Mouse (Mus musculus): ENCODE results near the gene Kcna6. TPM values are rescaled to one million over a fixed set of nuclear protein-coding genes. Genes with fewer than 3 reads are reported as not detected.

Gene Kcna6
- polyA plus RNA-seq (2016; fragmentation: Nextera tagmentation; extraction: Ambion mirVana), result 5.9 and 6.3 TPM in 2 replicates

DNA sequence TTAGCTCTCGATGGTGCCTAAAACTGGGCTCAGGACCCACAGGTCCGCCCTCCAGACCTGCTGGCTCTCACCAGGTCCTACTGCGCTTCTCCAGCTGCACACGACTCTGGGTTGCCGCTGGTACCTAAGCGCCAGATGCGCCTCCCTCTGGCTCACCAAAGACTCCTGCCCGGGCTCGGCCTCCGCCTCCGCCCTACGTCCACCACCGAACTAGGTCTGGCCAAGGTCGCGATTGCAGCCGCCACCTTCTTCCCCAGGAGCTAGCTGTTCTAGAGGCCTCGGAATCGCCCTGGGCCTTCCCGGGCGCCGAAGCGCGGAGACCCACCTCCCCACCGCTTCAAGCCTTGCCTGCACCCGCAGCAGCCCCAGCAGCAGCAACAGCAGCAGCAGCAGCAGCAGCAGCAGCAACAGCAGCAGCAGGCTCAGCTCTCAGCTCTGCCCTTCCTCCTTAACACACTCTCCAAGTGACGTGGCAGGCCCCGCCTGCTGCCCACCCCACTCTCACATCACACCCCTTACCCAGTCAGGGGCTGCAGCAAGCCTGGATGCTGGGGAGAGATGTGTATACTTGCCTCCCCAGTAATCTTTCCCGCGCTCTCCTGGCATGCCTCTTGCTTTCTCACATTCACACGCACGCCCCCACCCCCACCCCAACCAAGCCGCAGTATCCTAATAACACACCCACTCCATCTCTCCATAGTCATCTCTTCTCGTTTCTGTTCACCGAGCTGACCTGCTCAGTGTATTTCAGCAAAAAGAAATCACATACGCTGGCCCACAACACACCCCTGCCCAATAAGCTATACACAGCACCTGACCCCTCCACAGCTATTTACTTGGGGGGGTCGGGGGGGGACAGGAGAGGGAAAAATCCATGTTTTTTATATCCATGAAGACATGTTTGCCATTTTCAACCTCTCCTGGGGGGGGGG lies at the start of gene Kcna6:
Gene Kcna6, minus strand, starts transcription at position 464 of the 932 bp plus-strand sequence.
- Histone ChIP-seq H3K9ac (peak within 1 kb of the TSS; percentile 63), H3K27ac (peak within 1 kb of the TSS; percentile 50; the same call in 1 of the 2 replicates), H3K36me3 (replicated peaks) (no peaks in the 10 kb centered on the region), H3K4me2 (peak within 1 kb of the TSS; percentile 94), H3K4me3 (replicated peaks) (peak within 1 kb of the TSS; percentile 51), H3K27me3 (peaks cover 53% of the 10 kb centered on the region), H3K9me3 (no peaks in the 10 kb centered on the region), H3K4me1 (peaks cover 24% of the 10 kb centered on the region)
- WGBS, result 2% methylated on average over 36 of the region's 36 CpGs
- ATAC-seq (ENCODE audit: low FRiP score), result peak; percentile 94

DNA sequence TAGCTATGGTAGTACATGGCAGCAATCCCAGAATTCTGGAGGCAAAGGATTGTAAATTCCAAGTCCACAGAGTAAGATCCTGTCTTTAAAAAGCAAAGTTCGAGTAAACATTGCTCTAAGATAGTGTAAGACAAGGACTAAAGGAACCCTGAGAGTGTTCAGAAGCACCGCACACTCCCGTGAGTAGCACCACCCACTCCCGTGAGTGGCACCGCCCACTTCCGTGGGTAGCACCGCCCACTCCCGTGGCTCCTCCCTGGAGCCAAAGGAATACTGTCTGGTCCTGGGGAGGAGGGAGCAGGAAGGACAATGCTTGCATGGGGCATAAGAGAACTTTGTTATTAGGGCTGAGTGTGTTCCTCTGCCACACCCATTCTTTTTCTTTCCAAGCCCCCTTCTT lies 48.4 kb upstream of the Kcna6 start:
- Histone ChIP-seq H3K4me1 (no peaks in the 10 kb centered on the region), H3K9ac (no peak overlapping the region), H3K4me2 (no peak overlapping the region), H3K4me3 (replicated peaks) (no peak overlapping the region), H3K27me3 (no peaks in the 10 kb centered on the region), H3K36me3 (replicated peaks) (no peaks in the 10 kb centered on the region), H3K27ac (no peak overlapping the region), H3K9me3 (no peaks in the 10 kb centered on the region)
- ATAC-seq (ENCODE audit: low FRiP score), result no peak
- WGBS, result 81% methylated on average over 8 of the region's 8 CpGs

GRCm38 (mm10) chr6:126784206-126784605 lies 43.7 kb upstream of the Kcna6 start:
- no peaks in the 10 kb centered on the region for H3K36me3 ChIP-seq (replicated peaks)
- no peak overlapping the region for H3K9ac ChIP-seq
- H3K4me2 ChIP-seq, result no peak overlapping the region
- ATAC-seq (ENCODE audit: low FRiP score), result no peak
- no peaks in the 10 kb centered on the region for H3K27me3 ChIP-seq
- 54% methylated on average over 5 of the region's 5 CpGs for WGBS
- no peaks in the 10 kb centered on the region for H3K4me1 ChIP-seq
- no peak overlapping the region for H3K27ac ChIP-seq
- H3K4me3 ChIP-seq (replicated peaks), result no peak overlapping the region
- H3K9me3 ChIP-seq, result no peaks in the 10 kb centered on the region

GRCm38 (mm10) chr6:126783651-126784066 lies 43.2 kb upstream of the Kcna6 start:
- no peaks in the 10 kb centered on the region for H3K36me3 ChIP-seq (replicated peaks)
- WGBS, result 75% methylated on average over 8 of the region's 10 CpGs
- no peaks in the 10 kb centered on the region for H3K4me1 ChIP-seq
- H3K9me3 ChIP-seq, result no peaks in the 10 kb centered on the region
- no peak overlapping the region for H3K9ac ChIP-seq
- H3K4me3 ChIP-seq (replicated peaks), result no peak overlapping the region
- no peaks in the 10 kb centered on the region for H3K27me3 ChIP-seq
- no peak overlapping the region for H3K4me2 ChIP-seq
- no peak for ATAC-seq (ENCODE audit: low FRiP score)
- no peak overlapping the region for H3K27ac ChIP-seq

DNA sequence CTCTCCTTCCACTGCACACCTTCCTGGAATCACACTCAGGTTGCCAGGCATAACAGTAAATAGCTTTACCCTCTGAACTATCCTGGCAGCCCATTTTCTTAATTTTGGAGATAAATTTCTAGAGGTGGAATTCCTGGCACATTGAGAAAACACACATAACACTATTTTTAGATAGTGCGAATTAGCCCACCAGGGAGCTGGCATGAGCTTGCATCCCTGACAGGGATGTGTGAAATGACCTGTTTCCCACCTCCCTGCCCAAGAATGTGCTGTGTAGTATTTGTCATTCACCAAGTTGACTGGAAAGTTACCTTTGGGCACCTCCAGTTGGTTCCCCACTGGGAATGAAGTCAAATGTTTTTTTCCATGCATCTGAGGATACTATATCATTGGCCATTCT lies 42.6 kb upstream of the Kcna6 start:
- no peak overlapping the region for H3K4me3 ChIP-seq (replicated peaks)
- H3K4me2 ChIP-seq, result no peak overlapping the region
- no peak overlapping the region for H3K9ac ChIP-seq
- H3K27me3 ChIP-seq, result no peaks in the 10 kb centered on the region
- H3K4me1 ChIP-seq, result no peaks in the 10 kb centered on the region
- H3K27ac ChIP-seq, result no peak overlapping the region
- H3K36me3 ChIP-seq (replicated peaks), result no peaks in the 10 kb centered on the region
- no peak for ATAC-seq (ENCODE audit: low FRiP score)
- 90% methylated on average over 1 of the region's 1 CpGs for WGBS
- no peaks in the 10 kb centered on the region for H3K9me3 ChIP-seq

DNA sequence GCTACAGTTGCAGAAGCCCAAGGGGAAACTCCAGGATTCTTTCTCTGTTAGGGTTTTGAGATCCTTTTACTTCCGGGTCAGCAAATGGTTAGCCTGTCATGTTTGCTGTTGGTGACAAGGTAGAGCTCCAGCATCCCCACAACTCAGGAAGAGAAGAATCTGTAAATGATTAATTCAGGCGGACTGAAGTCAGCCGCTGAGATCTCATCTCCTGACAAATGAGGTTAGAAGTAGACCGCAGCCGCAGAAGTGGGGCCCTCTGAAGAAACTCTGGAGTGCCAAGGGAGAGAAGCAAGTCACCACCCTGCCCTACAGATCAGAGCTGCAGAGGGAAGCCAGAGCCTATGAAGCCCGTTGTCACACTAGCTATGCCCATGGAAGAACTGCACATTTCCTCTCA lies 37.4 kb upstream of the Kcna6 start:
- H3K9ac ChIP-seq, result no peak overlapping the region
- no peak overlapping the region for H3K4me2 ChIP-seq
- no peak overlapping the region for H3K4me3 ChIP-seq (replicated peaks)
- H3K27me3 ChIP-seq, result 0 out of 2 replicates have a peak, but pooled peaks cover 5% of the 10 kb centered on the region
- H3K4me1 ChIP-seq, result no peaks in the 10 kb centered on the region; the same call in 1 of the 2 replicates
- H3K36me3 ChIP-seq (replicated peaks), result no peaks in the 10 kb centered on the region
- no peak overlapping the region for H3K27ac ChIP-seq
- H3K9me3 ChIP-seq, result no peaks in the 10 kb centered on the region
- no peak for ATAC-seq (ENCODE audit: low FRiP score)
- WGBS, result 89% methylated on average over 6 of the region's 6 CpGs

- H3K27me3 ChIP-seq, result 0 out of 2 replicates have a peak, but pooled peaks cover 5% of the 10 kb centered on the region
- H3K4me1 ChIP-seq, result peaks cover 9% of the 10 kb centered on the region
- no peak overlapping the region for H3K4me3 ChIP-seq (replicated peaks)
- H3K4me2 ChIP-seq, result no peak overlapping the region
- H3K36me3 ChIP-seq (replicated peaks), result no peaks in the 10 kb centered on the region
- no peaks in the 10 kb centered on the region for H3K9me3 ChIP-seq
- H3K27ac ChIP-seq, result no peak overlapping the region
- H3K9ac ChIP-seq, result no peak overlapping the region
- no peak for ATAC-seq (ENCODE audit: low FRiP score)
- 62% methylated on average over 4 of the region's 4 CpGs for WGBS
Measured at GRCm38 (mm10) chr6:126773873-126774272, 33.4 kb upstream of the Kcna6 start.

DNA sequence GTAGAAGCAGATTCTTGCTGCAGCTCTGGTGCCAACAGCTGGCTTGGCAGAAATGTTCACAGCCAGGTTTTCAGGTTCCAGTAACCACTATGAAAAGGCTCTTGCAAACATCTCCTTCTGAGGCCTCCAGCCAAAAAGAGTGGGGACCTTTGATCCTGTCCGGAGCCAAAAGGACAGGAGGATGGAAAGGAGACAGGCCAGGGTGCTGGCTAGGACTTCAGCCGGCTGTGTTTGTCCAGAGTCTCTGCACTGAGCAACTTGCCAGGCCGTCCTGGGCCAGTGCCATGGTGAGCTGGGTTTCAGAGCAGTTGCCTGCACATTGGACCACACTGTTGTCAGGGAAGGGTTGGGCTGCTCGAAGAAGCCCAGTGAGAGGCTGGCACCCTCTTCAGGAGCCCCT lies 31.9 kb upstream of the Kcna6 start:
- Histone ChIP-seq H3K4me2 (no peak overlapping the region), H3K36me3 (replicated peaks) (no peaks in the 10 kb centered on the region), H3K4me1 (peaks cover 24% of the 10 kb centered on the region), H3K27me3 (0 out of 2 replicates have a peak, but pooled peaks cover 5% of the 10 kb centered on the region), H3K4me3 (replicated peaks) (no peak overlapping the region), H3K27ac (0 out of 2 replicates have a peak overlapping the region, but pooled peaks have one; percentile 31), H3K9me3 (no peaks in the 10 kb centered on the region), H3K9ac (no peak overlapping the region)
- ATAC-seq (ENCODE audit: low FRiP score), result no peak
- 83% methylated on average over 4 of the region's 4 CpGs for WGBS

- no peaks in the 10 kb centered on the region for H3K9me3 ChIP-seq
- no peak overlapping the region for H3K4me3 ChIP-seq (replicated peaks)
- 80% methylated on average over 12 of the region's 12 CpGs for WGBS
- no peak overlapping the region for H3K9ac ChIP-seq
- no peak for ATAC-seq (ENCODE audit: low FRiP score)
- H3K27ac ChIP-seq, result no peak overlapping the region
- peaks cover 37% of the 10 kb centered on the region for H3K4me1 ChIP-seq
- no peak overlapping the region for H3K4me2 ChIP-seq
- 0 out of 2 replicates have a peak, but pooled peaks cover 5% of the 10 kb centered on the region for H3K27me3 ChIP-seq
- no peaks in the 10 kb centered on the region for H3K36me3 ChIP-seq (replicated peaks)
Measured at GRCm38 (mm10) chr6:126770146-126770731, 29.8 kb upstream of the Kcna6 start.

DNA sequence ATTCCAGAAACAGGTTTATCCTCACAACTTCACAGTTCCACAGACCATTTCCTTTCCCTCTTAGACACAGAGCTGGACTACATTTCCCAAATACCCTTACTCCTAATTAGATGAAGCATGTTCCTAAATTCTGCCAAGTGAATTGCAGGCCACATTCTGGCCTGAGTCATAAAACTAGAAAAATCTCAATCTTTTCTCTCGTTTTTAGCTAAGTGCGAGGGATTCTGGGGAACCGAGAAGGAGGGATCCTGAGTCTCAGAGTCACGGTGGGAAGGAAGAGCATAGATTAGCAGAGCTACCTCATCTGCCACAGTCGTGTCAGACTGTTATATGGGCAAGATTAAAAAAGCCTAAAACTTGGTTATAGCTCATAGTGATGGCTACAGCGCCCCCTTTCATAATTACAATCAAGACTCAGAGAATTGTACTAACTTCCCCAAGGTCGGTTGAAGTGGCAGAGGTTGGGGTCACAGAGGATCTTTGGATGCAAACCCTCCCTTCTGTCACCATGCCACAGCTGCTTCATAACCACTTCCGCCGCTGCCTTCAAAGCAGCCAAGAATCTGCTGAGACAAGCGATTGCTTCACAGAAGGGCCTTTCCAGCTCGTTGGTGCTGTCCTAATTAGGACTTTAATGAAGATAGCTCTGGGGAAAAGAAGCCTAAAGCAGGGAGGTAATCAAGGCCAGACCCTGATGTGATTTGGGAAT lies 28.6 kb upstream of the Kcna6 start:
- H3K4me3 ChIP-seq (replicated peaks), result no peak overlapping the region
- 59% methylated on average over 11 of the region's 11 CpGs for WGBS
- H3K36me3 ChIP-seq (replicated peaks), result no peaks in the 10 kb centered on the region
- H3K4me2 ChIP-seq, result no peak overlapping the region
- H3K27me3 ChIP-seq, result 0 out of 2 replicates have a peak, but pooled peaks cover 3% of the 10 kb centered on the region
- H3K9ac ChIP-seq, result no peak overlapping the region
- H3K4me1 ChIP-seq, result peaks cover 45% of the 10 kb centered on the region
- ATAC-seq (ENCODE audit: low FRiP score), result no peak
- H3K27ac ChIP-seq, result peak overlapping the region; percentile 82
- H3K9me3 ChIP-seq, result no peaks in the 10 kb centered on the region

- peak overlapping the region; percentile 82 for H3K27ac ChIP-seq
- 16% methylated on average over 7 of the region's 7 CpGs for WGBS
- H3K4me1 ChIP-seq, result peaks cover 45% of the 10 kb centered on the region
- H3K9ac ChIP-seq, result no peak overlapping the region
- no peaks in the 10 kb centered on the region for H3K36me3 ChIP-seq (replicated peaks)
- no peak overlapping the region for H3K4me3 ChIP-seq (replicated peaks)
- peak overlapping the region; percentile 10; the same call in 1 of the 2 replicates for H3K4me2 ChIP-seq
- peak; percentile 76 for ATAC-seq (ENCODE audit: low FRiP score)
- H3K9me3 ChIP-seq, result no peaks in the 10 kb centered on the region
- no peaks in the 10 kb centered on the region for H3K27me3 ChIP-seq
Measured at GRCm38 (mm10) chr6:126767610-126768532, 27.4 kb upstream of the Kcna6 start.
